Comparison of ENCODE assay signal across 12 mouse cellular contexts in genomic region chr10:127879155-127879688, GRCm38 (mm10). TPM values are rescaled to one million over a fixed set of nuclear protein-coding genes. Genes with fewer than 3 reads are reported as not detected.
DNase-seq lines count a peak whose midpoint lies in the region; ATAC-seq and TF ChIP-seq lines count a peak whose summit lies in the region.
"Had no signal": no experiment of that assay in that cellular context is flagged by ENCODE, and none has a peak within 500 bp of the region (broad histone marks: within the 10 kb centered on the region; RNA-seq: fewer than 3 reads in every experiment).

No protein-coding gene starts in this region.

- H3K9ac ChIP-seq in heart, embryonic 15.5 days = no peak overlapping the region
- H3K9ac ChIP-seq in lung, postnatal 0 days (replicated peaks; ENCODE audit: low read depth) = no peak overlapping the region
- H3K9ac ChIP-seq in forebrain, embryonic 15.5 days (replicated peaks) = no peak overlapping the region

- H3K27me3 ChIP-seq in heart, embryonic 15.5 days = no peaks in the 10 kb centered on the region
- H3K27me3 ChIP-seq in lung, postnatal 0 days (replicated peaks; ENCODE audit: insufficient read depth, low read length) = no peaks in the 10 kb centered on the region
- no peaks in the 10 kb centered on the region for H3K27me3 ChIP-seq in forebrain, embryonic 15.5 days

- TF ChIP-seq CTCF in lung, postnatal 0 days (IDR thresholded peaks at IDR 0.05) = no peak

- no peak overlapping the region for H3K4me2 ChIP-seq in heart, embryonic 15.5 days
- no peak overlapping the region for H3K4me2 ChIP-seq in lung, postnatal 0 days (replicated peaks; ENCODE audit: low read depth, low read length)
- H3K4me2 ChIP-seq in forebrain, embryonic 15.5 days (replicated peaks) = no peak overlapping the region

- H3K27ac ChIP-seq in heart, embryonic 15.5 days = no peak overlapping the region
- H3K27ac ChIP-seq in lung, postnatal 0 days (ENCODE audit: low read length) = no peak overlapping the region
- H3K27ac ChIP-seq in forebrain, embryonic 15.5 days (replicated peaks) = no peak overlapping the region

- 0 out of 2 replicates have a peak, but pooled peaks have one; percentile 29 for ATAC-seq in heart, embryonic 15.5 days (replicated peaks; ENCODE audit: insufficient number of reproducible peaks, insufficient read depth, low FRiP score, low read depth)
- ATAC-seq in lung, postnatal 0 days = peak; percentile 14; the same call in 1 of the 2 replicates
- no peak for ATAC-seq in forebrain, embryonic 15.5 days (replicated peaks)

- H3K4me3 ChIP-seq in heart, embryonic 15.5 days = no peak overlapping the region
- H3K4me3 ChIP-seq in lung, postnatal 0 days (ENCODE audit: low read depth, low read length) = no peak overlapping the region
- no peak overlapping the region for H3K4me3 ChIP-seq in forebrain, embryonic 15.5 days

- WGBS in heart, embryonic 15.5 days = 67% methylated on average over 3 of the region's 3 CpGs
- WGBS in lung, postnatal 0 days = 74% methylated on average over 3 of the region's 3 CpGs
- WGBS in forebrain, embryonic 15.5 days = 87% methylated on average over 3 of the region's 3 CpGs

- TF ChIP-seq EP300 in lung, postnatal 0 days (IDR thresholded peaks at IDR 0.05) = no peak

- intact Hi-C loops in heart, postnatal 36 days (cut with DNase I) = no loop called here

- H3K4me1 ChIP-seq in heart, embryonic 15.5 days (replicated peaks) = no peaks in the 10 kb centered on the region
- peaks cover 11% of the 10 kb centered on the region; the same call in 1 of the 2 replicates for H3K4me1 ChIP-seq in lung, postnatal 0 days (ENCODE audit: insufficient read depth, low read depth, low read length)
- no peaks in the 10 kb centered on the region for H3K4me1 ChIP-seq in forebrain, embryonic 15.5 days

- no peaks in the 10 kb centered on the region for H3K9me3 ChIP-seq in heart, embryonic 15.5 days (replicated peaks)
- H3K9me3 ChIP-seq in lung, postnatal 0 days (ENCODE audit: low read length) = no peaks in the 10 kb centered on the region
- no peaks in the 10 kb centered on the region for H3K9me3 ChIP-seq in forebrain, embryonic 15.5 days

- DNase-seq in heart, postnatal 36 days = no peak
- DNase-seq in MEL-GATA-1-ER (ENCODE audit: extremely low read depth, low read depth) = peak; percentile 94
- DNase-seq in kidney, adult 9 months = peak; percentile 72
- peak; percentile 18 for DNase-seq in lung, postnatal 0 days (ENCODE audit: low spot score)
- no peak for DNase-seq in embryo, embryonic 9.5 days (ENCODE audit: extremely low spot score)
- DNase-seq in heart, postnatal 4 days = no peak
- DNase-seq: thymus, postnatal 36 days had no signal

- H3K36me3 ChIP-seq in heart, embryonic 15.5 days = no peaks in the 10 kb centered on the region
- H3K36me3 ChIP-seq in lung, postnatal 0 days (ENCODE audit: insufficient read depth, low read length) = no peaks in the 10 kb centered on the region
- H3K36me3 ChIP-seq in forebrain, embryonic 15.5 days = no peaks in the 10 kb centered on the region

RNA-seq across cellular contexts. Expression of gene Rdh7, which starts 9.4 kb away (rescaled TPM):
- polyA plus RNA-seq in heart, embryonic 15.5 days (2015; fragmentation: Nextera tagmentation; extraction: Ambion mirVana) = 0.11 TPM in 1 of 2 replicates, not detected in the other
- not detected for total RNA-seq in heart, postnatal 36 days (2021)
- not detected in 2 replicates for polyA plus RNA-seq in lung, postnatal 0 days (2015; fragmentation: Nextera tagmentation; extraction: Ambion mirVana)
- not detected for total RNA-seq in heart, postnatal 4 days (2021)
- not detected in 2 replicates for polyA plus RNA-seq in forebrain, embryonic 15.5 days (2015; fragmentation: Nextera tagmentation; extraction: Ambion mirVana)
- total RNA-seq: left cerebral cortex, postnatal 25 days; neutrophil, adult 5-6 weeks had no signal
- polyA plus RNA-seq: heart, embryonic 16.5 days had no signal

RNA-seq across cellular contexts. Expression of gene Rdh16f2, which starts 12.9 kb away (rescaled TPM):
- polyA plus RNA-seq in heart, embryonic 15.5 days (2015; fragmentation: Nextera tagmentation; extraction: Ambion mirVana) = not detected in 2 replicates
- not detected for total RNA-seq in heart, postnatal 36 days (2021)
- polyA plus RNA-seq in lung, postnatal 0 days (2015; fragmentation: Nextera tagmentation; extraction: Ambion mirVana) = not detected in 2 replicates
- total RNA-seq in heart, postnatal 4 days (2021) = not detected
- not detected in 2 replicates for polyA plus RNA-seq in forebrain, embryonic 15.5 days (2015; fragmentation: Nextera tagmentation; extraction: Ambion mirVana)
- total RNA-seq: left cerebral cortex, postnatal 25 days; neutrophil, adult 5-6 weeks had no signal
- polyA plus RNA-seq: heart, embryonic 16.5 days had no signal

RNA-seq across cellular contexts. Expression of gene Sdr9c7, which starts 19.1 kb away (rescaled TPM):
- not detected in 2 replicates for polyA plus RNA-seq in heart, embryonic 15.5 days (2015; fragmentation: Nextera tagmentation; extraction: Ambion mirVana)
- total RNA-seq in heart, postnatal 36 days (2021) = not detected
- not detected in 2 replicates for polyA plus RNA-seq in lung, postnatal 0 days (2015; fragmentation: Nextera tagmentation; extraction: Ambion mirVana)
- total RNA-seq in heart, postnatal 4 days (2021) = not detected
- not detected in 2 replicates for polyA plus RNA-seq in forebrain, embryonic 15.5 days (2015; fragmentation: Nextera tagmentation; extraction: Ambion mirVana)
- total RNA-seq: left cerebral cortex, postnatal 25 days; neutrophil, adult 5-6 weeks had no signal
- polyA plus RNA-seq: heart, embryonic 16.5 days had no signal

RNA-seq across cellular contexts. Expression of gene Rdh19, which starts 29.5 kb away (rescaled TPM):
- not detected in 2 replicates for polyA plus RNA-seq in heart, embryonic 15.5 days (2015; fragmentation: Nextera tagmentation; extraction: Ambion mirVana)
- total RNA-seq in heart, postnatal 36 days (2021) = not detected
- polyA plus RNA-seq in lung, postnatal 0 days (2015; fragmentation: Nextera tagmentation; extraction: Ambion mirVana) = not detected in 2 replicates
- total RNA-seq in heart, postnatal 4 days (2021) = not detected
- not detected in 2 replicates for polyA plus RNA-seq in forebrain, embryonic 15.5 days (2015; fragmentation: Nextera tagmentation; extraction: Ambion mirVana)
- total RNA-seq: left cerebral cortex, postnatal 25 days; neutrophil, adult 5-6 weeks had no signal
- polyA plus RNA-seq: heart, embryonic 16.5 days had no signal

Comparison
In these comparisons a context has a peak if more than half of its experiments do, and no peak if none do; other contexts are left out.
1. DNase-seq: peak in MEL-GATA-1-ER (single experiment), kidney, adult 9 months (single experiment) and lung, postnatal 0 days (single experiment); none in heart, postnatal 36 days (0 of 2), embryo, embryonic 9.5 days (single experiment) and heart, postnatal 4 days (single experiment).